Mouse (Mus musculus) midbrain, embryonic 16.5 days (tissue): ENCODE data around the gene Tmem8. TPM values are rescaled to one million over a fixed set of nuclear protein-coding genes. Genes with fewer than 3 reads are reported as not detected.

Experiments used
- ATAC-seq: fragments of 200-750 bp; cut with Nextera tagmentation; 2 replicates; pipeline ENCODE4 v1.8.0; 2017; ENCODE audit warnings: moderate TSS enrichment
- H3K27ac ChIP-seq: fragments of 300-500 bp; sonication (generic); 2 replicates; pipeline ENCODE4 v1.5.1; 2014; ENCODE audit warnings: mild to moderate bottlenecking, low read length, mixed read lengths
- H3K27me3 ChIP-seq: fragments of 300-500 bp; sonication (generic); 2 replicates; pipeline ENCODE4 v1.6.1; 2014; ENCODE audit warnings: low read depth, low read length, mixed read lengths; ENCODE audit not compliant: control insufficient read depth, insufficient read depth
- H3K36me3 ChIP-seq: fragments of 300-500 bp; sonication (generic); 2 replicates; pipeline ENCODE4 v1.6.1; 2014; ENCODE audit warnings: mild to moderate bottlenecking, low read length, moderate library complexity, mixed read lengths; ENCODE audit not compliant: control insufficient read depth, insufficient read depth
- H3K4me1 ChIP-seq: fragments of 300-500 bp; sonication (generic); 2 replicates; pipeline ENCODE4 v1.6.1; 2014; ENCODE audit warnings: mild to moderate bottlenecking, low read length, mixed read lengths; ENCODE audit not compliant: control insufficient read depth, insufficient read depth
- H3K4me2 ChIP-seq: fragments of 300-500 bp; sonication (generic); 2 replicates; pipeline ENCODE4 v1.6.1; 2014; ENCODE audit warnings: mild to moderate bottlenecking, low read length, mixed read lengths
- H3K4me3 ChIP-seq: fragments of 300-500 bp; sonication (generic); 2 replicates; pipeline ENCODE4 v1.5.1; 2014; ENCODE audit warnings: low read depth, mild to moderate bottlenecking, low read length, moderate library complexity, mixed read lengths
- H3K9ac ChIP-seq: fragments of 300-500 bp; sonication (generic); 2 replicates; pipeline ENCODE4 v1.6.1; 2014; ENCODE audit warnings: low read depth, low read length, mixed read lengths
- H3K9me3 ChIP-seq: fragments of 300-500 bp; sonication (generic); replicated peaks from 2 replicates; pipeline ENCODE4 v1.6.1; 2014; ENCODE audit warnings: mild to moderate bottlenecking, low read length, mixed read lengths; ENCODE audit not compliant: control insufficient read depth, poor library complexity, severe bottlenecking
- WGBS: fragments of 180-500 bp; shearing (Covaris S2); extraction: QIAGEN DNeasy Blood & Tissue Kit; methylation state at CpG from one replicate; pipeline ENCODE4 v1.1.7; 2014; 5-methylcytosine and 5-hydroxymethylcytosine counted together
- polyA plus RNA-seq: library from polyadenylated mRNA; unstranded; fragments of >200 nt; fragmentation: Nextera tagmentation; extraction: Ambion mirVana; gene quantifications from 2 replicates; pipeline ENCODE4 v1.2.1, GENCODE M21; 2015

Tmem8 gene
- polyA plus RNA-seq, 1 experiment from 2014 or later, result 3.8 TPM

- no peaks in the 10 kb centered on the region for H3K9me3 ChIP-seq
- 85% methylated on average over 17 of the region's 17 CpGs for WGBS
- no peak overlapping the region for H3K27ac ChIP-seq
- H3K4me1 ChIP-seq, result peaks cover 3% of the 10 kb centered on the region
- no peak overlapping the region for H3K4me2 ChIP-seq
- H3K27me3 ChIP-seq, result peaks cover 19% of the 10 kb centered on the region
- no peak overlapping the region for H3K9ac ChIP-seq
- no peak overlapping the region for H3K4me3 ChIP-seq
- no peak for ATAC-seq
- H3K36me3 ChIP-seq, result no peaks in the 10 kb centered on the region
These were observed 3.6 kb downstream of the Tmem8 start for GRCm38 (mm10) chr17:26116503-26117258.

DNA sequence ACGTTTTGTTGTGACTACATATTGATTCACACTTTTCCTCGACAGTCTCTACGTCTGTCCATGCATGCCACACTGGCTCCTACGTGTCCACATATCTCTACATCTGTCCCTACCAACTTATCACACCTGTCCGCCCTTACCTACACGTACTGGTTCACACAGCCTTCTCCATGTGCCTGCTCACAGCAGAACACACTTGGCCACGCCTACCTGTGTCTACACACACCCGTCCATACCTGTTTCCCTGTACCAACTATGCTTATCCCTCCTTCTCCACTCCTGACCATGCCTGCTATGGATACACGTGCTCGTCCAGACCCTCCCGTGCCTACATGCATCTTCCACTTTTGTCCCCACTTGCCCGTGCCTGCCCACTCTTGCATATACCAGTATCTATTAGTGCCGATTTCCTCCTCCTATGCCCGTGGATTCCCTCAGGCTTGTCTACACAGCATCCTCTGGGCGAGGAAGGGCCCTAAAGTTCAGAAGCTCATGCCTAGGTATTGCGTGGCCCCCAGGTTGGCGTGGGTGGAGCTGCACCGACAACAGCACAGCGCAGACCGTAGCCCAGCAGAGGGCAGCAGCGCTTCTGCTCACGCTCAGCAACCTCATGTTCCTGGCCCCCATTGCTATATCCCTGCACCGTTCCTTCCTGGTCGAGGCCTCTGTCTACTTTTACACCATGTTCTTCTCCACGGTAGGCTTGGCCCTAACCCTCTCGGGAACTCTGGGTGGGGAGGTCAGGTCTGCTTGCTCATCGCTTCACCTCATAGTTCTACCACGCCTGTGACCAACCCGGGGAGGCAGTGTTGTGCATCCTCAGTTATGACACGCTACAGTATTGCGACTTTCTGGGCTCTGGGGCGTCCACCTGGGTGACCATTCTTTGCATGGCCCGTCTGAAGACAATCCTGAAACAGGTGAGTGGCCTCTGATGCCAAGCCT is 6.9 kb downstream of the Tmem8 start:
- H3K36me3 ChIP-seq, result no peaks in the 10 kb centered on the region
- peak overlapping the region; percentile 10 for H3K4me2 ChIP-seq
- no peak for ATAC-seq
- H3K27me3 ChIP-seq, result peaks cover 10% of the 10 kb centered on the region
- H3K27ac ChIP-seq, result no peak overlapping the region
- no peaks in the 10 kb centered on the region for H3K9me3 ChIP-seq
- no peak overlapping the region for H3K4me3 ChIP-seq
- WGBS, result 47% methylated on average over 33 of the region's 33 CpGs
- no peak overlapping the region for H3K9ac ChIP-seq
- peaks cover 8% of the 10 kb centered on the region for H3K4me1 ChIP-seq

DNA sequence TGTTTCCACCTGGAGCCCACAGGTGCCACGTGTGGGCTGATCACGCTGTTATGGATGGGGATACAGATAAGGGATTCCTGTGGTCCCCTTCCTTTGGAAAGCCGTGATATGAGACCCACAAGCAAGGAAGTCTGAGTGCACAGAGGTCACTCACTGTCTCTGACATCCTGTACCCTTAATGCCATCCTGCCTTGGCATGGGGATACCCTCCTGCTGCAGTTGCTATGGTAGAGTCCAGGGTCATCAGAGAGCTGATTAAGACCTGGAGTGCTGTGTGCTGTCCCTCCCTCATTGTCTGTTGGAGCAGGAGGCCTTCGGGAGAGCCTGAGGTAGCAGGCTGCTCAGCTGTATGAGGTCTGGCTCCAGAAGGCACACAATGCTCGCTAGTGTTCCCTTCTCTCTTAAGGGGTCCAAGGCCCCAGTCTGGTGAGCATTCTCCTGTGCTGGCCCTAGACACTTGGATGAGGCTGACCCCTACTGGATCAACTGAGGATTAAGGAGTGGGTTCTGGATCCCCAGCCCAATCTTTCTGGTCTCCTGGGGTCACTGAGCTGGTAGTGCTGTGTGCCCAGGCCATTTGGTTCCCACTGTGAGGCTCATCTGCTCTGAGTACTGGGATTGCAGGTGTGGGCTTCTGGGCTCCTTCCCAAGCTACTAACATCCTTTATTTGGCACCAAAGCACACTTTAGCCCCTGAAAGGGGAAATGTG is 9.5 kb downstream of the Tmem8 start:
- no peak overlapping the region for H3K9ac ChIP-seq
- no peaks in the 10 kb centered on the region for H3K9me3 ChIP-seq
- peaks cover 15% of the 10 kb centered on the region for H3K36me3 ChIP-seq
- no peak for ATAC-seq
- peaks cover 8% of the 10 kb centered on the region for H3K4me1 ChIP-seq
- 60% methylated on average over 5 of the region's 5 CpGs for WGBS
- H3K27ac ChIP-seq, result no peak overlapping the region
- H3K4me2 ChIP-seq, result no peak overlapping the region
- H3K27me3 ChIP-seq, result no peaks in the 10 kb centered on the region; the same call in 1 of the 2 replicates
- no peak overlapping the region for H3K4me3 ChIP-seq

DNA sequence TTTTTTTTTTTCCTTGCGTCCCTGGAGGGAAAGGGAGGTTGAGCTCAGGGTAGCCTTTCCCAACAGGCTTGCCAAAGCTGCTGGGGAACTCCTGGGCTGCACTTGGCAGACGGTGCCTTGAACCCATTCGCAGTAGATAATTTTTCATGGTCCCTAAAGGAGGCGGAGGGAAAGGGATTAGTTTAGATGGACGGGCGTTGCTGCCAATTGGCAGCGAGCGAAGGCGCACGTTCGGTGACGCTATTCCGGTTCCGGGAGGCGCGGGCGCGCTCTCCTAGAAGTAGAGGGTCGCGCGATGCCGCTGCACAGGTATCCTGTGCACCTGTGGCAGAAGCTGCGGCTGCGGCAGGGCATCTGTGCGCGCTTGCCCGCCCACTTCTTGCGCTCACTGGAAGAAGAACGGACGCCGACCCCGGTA is 10.2 kb downstream of the Tmem8 start, which contains the start of gene Mrpl28:
Mrpl28 (plus strand) TSS at position 234 of the 418 bp plus-strand sequence.
- peaks cover 8% of the 10 kb centered on the region for H3K4me1 ChIP-seq
- under 1% methylated on average over 32 of the region's 32 CpGs for WGBS
- ATAC-seq, result peak; percentile 93
- H3K4me2 ChIP-seq, result peak within 1 kb of the TSS; percentile 82
- H3K27ac ChIP-seq, result 0 out of 2 replicates have a peak within 1 kb of the TSS, but pooled peaks have one; percentile 31
- H3K36me3 ChIP-seq, result peaks cover 15% of the 10 kb centered on the region
- H3K27me3 ChIP-seq, result no peaks in the 10 kb centered on the region; the same call in 1 of the 2 replicates
- H3K9me3 ChIP-seq, result no peaks in the 10 kb centered on the region
- peak within 1 kb of the TSS; percentile 69 for H3K9ac ChIP-seq
- H3K4me3 ChIP-seq, result peak within 1 kb of the TSS; percentile 70

- H3K27me3 ChIP-seq, result no peaks in the 10 kb centered on the region
- peak overlapping the region; percentile 70; the same call in 1 of the 2 replicates for H3K4me3 ChIP-seq
- no peak for ATAC-seq
- H3K27ac ChIP-seq, result no peak overlapping the region
- peaks cover 8% of the 10 kb centered on the region for H3K4me1 ChIP-seq
- H3K9ac ChIP-seq, result no peak overlapping the region
- peak overlapping the region; percentile 82 for H3K4me2 ChIP-seq
- H3K36me3 ChIP-seq, result peaks cover 19% of the 10 kb centered on the region
- WGBS, result 87% methylated on average over 7 of the region's 7 CpGs
- H3K9me3 ChIP-seq, result no peaks in the 10 kb centered on the region
These were observed 11.5 kb downstream of the Tmem8 start for GRCm38 (mm10) chr17:26124560-26124959.

DNA sequence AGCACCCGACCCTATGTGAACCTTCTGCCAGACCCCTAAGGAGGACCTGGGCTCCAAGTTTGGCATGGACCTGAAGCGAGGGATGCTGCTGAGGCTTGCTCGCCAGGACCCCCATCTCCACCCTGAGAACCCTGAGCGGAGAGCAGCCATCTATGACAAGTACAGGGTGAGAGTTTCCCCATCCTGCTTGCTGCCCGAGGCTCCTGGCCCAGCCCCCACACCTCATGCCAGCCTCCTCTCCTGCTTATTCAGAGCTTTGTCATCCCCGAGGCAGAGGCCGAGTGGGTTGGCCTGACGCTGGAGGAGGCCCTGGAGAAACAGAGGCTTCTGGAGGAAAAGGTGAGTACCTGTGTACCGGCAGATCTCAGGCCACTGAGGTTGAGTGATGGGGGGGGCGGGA is 12.1 kb downstream of the Tmem8 start:
- Histone ChIP-seq H3K27ac (no peak overlapping the region), H3K27me3 (no peaks in the 10 kb centered on the region), H3K9ac (no peak overlapping the region), H3K9me3 (no peaks in the 10 kb centered on the region), H3K4me3 (no peak overlapping the region), H3K36me3 (peaks cover 24% of the 10 kb centered on the region), H3K4me1 (peaks cover 8% of the 10 kb centered on the region), H3K4me2 (no peak overlapping the region)
- no peak for ATAC-seq
- 90% methylated on average over 10 of the region's 10 CpGs for WGBS

DNA sequence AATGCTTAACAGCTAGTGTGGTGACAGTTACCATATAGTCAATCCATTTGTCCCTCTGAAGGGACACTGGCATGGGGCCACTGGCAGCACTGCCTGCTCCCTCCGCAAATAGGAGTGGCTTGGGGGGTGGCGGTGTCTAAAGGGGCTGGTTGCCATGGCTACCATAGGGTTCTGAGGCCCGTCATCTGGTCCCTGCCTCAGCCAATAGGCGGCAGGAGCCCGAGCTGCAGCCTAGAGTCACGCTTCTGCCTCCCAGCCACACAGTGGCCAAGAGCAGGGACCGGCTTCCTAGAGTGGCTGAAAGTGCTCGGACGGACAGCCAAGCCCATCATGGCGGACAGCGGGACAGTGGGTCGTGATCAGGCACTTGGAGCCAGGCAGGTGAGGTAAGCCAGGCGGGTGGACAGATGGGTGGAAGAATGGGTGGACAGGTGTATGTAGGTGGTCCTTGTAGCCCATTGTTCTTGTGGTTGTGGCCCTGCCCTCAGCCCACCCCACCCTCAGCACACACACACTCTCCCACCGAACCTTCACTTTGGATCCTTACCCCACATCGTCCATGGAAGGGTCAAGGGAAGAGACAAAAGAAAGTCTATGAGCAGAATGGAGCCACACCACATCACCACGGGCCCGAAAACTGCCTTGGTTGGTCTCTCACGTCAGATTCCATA is 18.1 kb downstream of the Tmem8 start:
- Histone ChIP-seq H3K9me3 (no peaks in the 10 kb centered on the region), H3K27ac (peak overlapping the region; percentile 82), H3K36me3 (peaks cover 20% of the 10 kb centered on the region), H3K4me3 (peak overlapping the region; percentile 44), H3K4me1 (peaks cover 16% of the 10 kb centered on the region), H3K27me3 (no peaks in the 10 kb centered on the region), H3K4me2 (peak overlapping the region; percentile 75), H3K9ac (peak overlapping the region; percentile 72)
- ATAC-seq, result peak; percentile 86
- WGBS, result 29% methylated on average over 18 of the region's 18 CpGs
